Mouse (Mus musculus) activated CD4-positive, CD25-positive, alpha-beta regulatory T cell, adult 4 months (primary cell): ENCODE data around the gene Galntl6. TPM values are rescaled to one million over a fixed set of nuclear protein-coding genes. Genes with fewer than 3 reads are reported as not detected.

ENCODE experiments used
- ATAC-seq: one replicate; pipeline ENCODE4 v1.8.0; 2017
- polyA plus RNA-seq, 2 experiments: library from polyadenylated mRNA; unstranded; fragments of 100-300 nt; shearing (Covaris generic); gene quantifications; one replicate each; pipeline ENCODE4 v1.2.1; 2017

The Galntl6 gene
- polyA plus RNA-seq, 2 experiments from 2014 or later, result 0.09 TPM; not detected in 1

DNA sequence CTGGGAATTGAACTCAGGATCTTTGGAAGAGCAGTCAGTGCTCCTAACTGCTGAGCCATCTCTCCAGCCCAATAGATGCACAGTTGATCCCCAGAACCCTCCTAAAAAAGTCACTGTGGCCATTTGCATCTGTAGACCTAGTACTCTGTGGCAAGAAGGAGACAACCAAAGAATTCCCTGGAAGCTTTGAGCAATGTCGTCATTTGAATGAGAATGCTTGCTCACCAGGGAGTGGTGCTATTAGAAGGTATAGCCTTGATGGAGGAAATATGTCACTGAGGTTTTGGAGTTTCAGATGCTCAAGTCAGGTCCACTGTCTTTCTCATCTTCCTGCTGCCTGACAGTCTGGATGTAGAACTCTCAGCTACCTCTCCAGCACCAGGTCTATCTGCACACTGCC lies 1151.5 kb downstream of the Galntl6 start:
- ATAC-seq, result no peak

DNA sequence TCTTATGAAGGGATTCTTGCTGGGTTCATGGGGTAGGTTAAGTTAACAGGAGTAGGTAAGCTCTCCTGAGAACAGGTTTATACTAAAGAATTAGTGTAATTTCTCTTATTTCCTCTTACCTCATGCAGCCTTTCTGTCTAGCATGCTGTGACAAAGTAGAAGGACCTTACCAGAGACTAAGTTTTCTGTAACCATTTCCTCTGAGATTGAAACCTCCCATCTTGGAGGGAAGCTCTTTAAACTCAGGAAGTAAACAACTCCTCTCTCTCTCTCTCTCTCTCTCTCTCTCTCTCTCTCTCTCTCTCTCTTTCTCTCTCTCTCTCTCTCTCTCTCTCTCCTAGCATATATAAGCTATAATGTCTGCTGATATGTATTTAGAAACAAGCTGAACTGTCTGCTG lies 1153.6 kb downstream of the Galntl6 start:
- ATAC-seq, result peak; percentile 61

DNA sequence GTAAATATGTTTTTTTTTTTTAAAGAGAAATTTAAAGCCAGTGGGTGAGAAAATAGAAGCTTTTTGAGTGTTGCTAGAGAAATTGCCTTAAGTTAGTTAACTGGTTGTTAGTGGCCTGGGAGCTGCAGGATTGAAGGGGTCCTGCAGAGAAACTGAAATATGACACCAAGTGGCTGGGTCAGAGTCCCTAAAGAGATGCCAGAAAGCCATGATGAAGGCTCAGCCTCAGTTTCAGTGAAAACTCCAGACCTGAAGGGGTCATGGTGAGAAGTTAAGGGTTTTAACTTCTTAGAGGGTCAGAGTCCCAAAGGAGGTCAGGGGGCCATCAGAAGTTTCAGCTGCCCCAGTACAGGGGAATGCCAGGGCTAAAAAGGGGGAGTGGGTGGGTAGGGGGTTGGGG lies 1155.0 kb downstream of the Galntl6 start:
- no peak for ATAC-seq

DNA sequence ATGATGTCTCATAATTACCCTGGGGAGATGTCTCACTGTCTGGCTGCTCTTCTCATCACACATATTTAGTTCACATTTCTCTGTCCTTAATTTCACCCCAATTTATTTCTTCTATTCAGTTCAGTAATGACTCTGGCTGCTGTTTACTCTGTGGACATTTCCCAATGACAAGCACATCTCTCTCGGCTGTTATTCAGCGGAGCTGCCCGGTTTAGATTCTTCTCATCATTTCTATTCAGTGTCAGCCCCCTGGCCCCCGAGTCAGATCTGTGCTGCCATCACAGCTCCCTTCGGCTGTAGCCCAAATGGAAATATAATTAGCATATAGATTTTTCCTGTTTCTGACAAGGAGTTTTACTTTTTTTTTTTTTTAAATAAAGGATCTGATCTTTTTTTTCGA lies 1158.4 kb downstream of the Galntl6 start:
- ATAC-seq, result no peak

DNA sequence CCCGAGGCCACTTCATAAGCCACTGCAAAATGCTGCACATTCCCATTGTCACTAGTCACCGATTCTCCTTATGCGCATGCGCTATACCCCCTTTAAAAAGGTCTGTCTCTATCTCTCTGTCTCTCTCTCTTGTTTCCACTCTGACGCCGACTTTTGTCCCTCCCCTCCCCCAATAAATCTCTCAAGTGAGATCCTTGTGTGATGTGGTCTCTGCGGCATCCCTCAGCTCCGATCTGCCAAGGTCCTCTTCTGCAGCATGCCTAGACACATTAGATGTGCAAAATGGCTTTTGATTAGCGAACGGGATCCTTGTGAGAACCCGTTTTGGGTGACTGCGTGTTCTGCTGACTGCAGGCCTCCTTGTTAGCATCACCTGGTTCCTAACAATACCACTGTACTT lies 1168.8 kb downstream of the Galntl6 start:
- ATAC-seq, result no peak

DNA sequence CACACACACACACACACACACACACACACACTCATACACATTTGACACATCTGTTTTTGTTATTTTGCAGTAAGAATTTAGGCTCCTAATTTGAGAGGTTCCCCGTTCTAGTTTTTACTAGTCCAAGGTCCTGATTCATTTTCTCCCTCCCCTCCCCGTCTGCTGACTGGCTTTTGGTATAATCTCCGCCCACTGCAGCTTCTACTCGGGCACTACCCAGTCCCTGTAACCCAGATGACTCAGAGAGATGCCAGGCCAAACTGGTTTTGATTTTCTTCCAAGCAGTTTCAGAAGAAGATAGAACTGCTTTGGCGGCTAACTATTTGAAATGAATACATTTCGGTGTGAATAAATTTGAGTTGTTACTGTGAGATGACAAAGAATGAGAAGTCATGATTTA lies 1170.5 kb downstream of the Galntl6 start:
- ATAC-seq, result no peak

DNA sequence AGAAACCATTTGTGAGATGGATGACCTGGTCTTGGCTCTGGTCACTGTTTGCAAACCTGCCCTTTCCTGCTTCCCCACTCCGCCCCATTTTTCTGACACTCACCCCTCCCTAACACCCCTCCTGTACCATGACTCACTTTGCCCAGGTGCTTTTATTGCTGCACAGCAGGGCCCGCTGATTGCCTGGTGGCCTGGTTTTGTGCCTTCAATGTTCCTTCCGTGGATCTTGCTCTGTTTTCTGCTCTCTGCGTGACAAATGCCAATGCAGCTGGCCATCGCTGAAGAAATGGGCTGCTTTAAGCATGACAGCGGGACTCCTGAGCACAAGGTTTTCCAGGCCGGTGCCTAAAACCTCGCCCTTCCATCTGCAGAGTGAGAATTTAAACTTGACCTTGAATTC lies 1171.1 kb downstream of the Galntl6 start:
- ATAC-seq, result no peak

DNA sequence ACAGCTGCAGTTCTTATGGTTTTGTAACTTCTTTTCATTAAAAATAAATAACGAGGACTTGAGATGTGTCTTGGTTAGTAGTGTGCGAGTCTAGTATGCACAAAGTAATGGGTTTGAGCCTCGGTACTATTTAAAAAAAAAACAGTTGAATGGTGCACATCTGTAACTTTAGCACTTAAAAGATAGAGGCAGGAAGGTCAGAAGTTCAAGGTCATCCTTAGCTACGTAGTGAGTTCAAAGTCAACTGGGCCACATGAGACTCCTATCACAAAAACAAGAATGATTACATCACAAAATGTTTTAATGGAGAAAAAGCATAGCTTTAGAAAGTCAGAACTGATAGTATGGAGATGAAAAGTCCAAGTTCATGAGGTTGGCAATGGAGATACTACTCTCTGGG lies 1175.2 kb downstream of the Galntl6 start:
- no peak for ATAC-seq

DNA sequence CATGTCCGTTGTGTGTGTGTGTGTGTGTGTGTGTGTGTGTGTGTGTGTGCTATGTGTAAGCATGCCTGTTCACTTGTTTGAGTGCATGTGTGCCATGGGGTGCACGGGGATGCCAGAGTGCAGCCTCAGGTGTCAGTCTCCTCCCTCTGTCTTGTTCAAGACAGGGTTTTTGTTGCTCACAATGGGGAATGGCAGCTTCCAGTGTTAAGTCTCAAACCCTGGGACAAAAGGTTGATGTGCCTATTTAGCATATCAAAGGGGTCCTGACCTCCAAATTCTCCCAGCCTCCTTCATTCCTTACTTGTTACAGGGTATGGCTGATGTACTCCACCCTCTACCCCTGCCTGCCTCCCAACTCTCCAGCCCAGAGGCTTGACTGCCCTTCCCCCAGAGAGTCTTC lies 1179.6 kb downstream of the Galntl6 start:
- no peak for ATAC-seq

DNA sequence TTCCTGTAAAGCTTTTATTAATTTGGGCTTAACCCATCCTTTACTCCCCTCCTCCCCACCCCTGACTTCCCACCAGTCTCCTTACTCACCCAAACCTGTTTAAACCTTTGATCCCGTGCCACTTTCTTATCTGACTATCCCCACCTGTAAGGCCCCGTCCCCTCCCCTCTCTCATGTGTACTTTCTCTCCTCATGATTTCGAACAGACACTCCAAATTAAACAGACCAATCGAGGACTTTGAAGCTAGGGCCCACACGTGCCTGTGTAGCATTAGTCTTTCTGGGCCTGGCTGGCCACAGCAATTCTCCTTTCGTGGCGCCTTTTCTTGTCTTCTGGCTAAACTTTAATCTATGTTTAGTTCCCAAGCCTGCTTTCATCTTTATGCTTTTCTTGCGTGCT lies 1180.8 kb downstream of the Galntl6 start:
- ATAC-seq, result no peak

DNA sequence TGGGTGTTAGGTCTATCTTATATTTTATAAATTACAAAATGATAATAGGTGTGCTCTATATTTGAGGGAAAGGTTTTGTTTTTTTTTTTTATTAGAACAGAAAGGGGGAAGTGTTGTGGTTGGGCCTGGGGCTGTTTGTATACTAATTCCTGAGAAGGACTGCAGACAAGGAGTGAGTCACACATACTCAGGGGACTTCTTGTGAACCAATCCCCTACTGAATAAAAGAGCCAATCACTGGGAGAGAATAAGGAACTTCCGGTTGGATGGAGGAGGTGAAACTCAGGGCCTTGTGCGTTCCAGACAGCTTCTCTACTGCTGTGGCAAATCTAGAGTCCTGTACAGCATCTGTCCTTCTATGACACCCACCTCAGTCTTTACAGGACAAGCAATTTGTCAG lies 1184.2 kb downstream of the Galntl6 start:
- ATAC-seq, result no peak

DNA sequence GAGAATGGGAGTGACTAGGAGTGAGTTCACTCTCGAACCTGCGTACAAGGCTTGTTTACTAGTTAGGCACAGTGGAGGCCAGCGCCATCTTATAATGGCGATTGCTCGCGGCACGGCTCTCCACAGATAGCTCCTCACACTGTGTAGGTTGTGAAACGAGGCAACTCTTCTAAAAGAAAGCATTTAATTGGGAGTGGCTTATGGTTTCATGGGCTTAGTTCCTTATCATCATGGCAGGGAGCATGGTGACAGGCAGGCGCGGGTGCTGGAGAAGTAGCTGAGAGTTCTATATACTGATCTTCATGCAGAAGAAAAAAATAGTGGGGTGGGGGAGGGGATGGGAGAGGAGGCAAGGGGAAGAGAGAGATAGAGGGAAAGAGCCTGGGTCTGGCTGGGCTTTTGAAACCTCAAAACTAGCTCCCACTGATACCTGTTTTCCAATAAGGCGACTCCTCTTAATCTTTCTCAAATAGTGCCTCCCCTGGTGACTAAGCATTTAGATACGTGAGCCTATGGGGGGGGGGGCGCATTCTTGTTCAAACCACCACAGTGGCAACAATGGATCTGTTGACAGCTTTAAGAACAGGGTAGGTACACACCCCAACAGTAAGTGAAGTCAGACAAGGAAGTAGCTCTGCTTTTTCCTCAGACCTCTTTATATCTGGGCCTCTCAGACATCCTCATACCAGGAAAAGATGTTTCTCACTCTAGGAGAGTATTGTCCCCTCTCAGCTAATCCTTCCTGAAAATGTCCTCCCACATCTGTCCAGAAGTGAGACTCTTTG lies 1187.4 kb downstream of the Galntl6 start:
- ATAC-seq, result no peak

Other genes starting within 250 kb of the Galntl6 start
- not detected for gene BC030500, start 885 bp downstream of the Galntl6 start, polyA plus RNA-seq